In genomic region chrX:8073881-8074429, GRCm38 (mm10) we compare ENCODE assay signal across 8 mouse cellular contexts. TPM values are rescaled to one million over a fixed set of nuclear protein-coding genes. Genes with fewer than 3 reads are reported as not detected.
A peak's percentile ranks its signal among the peaks of the same experiment; 100 is the strongest.
DNase-seq lines count a peak whose midpoint lies in the region; ATAC-seq and TF ChIP-seq lines count a peak whose summit lies in the region.

No protein-coding gene starts in this region.

- H3K4me1 ChIP-seq in forebrain, embryonic 16.5 days (replicated peaks; ENCODE audit: control insufficient read depth, insufficient read depth, low read length) = no peaks in the 10 kb centered on the region; the same call in 1 of the 2 replicates
- H3K4me1 ChIP-seq in stomach, embryonic 15.5 days = no peaks in the 10 kb centered on the region

- H3ac ChIP-seq in C2C12 (ENCODE audit: control insufficient read depth, insufficient read length, low read depth) = peak overlapping the region; percentile 87

- peak; percentile 52 for DNase-seq in cerebellum, adult 11-12 months
- no peak for DNase-seq in cerebellum, postnatal 25 days
- DNase-seq in c-Kit-positive CD71-positive TER-119-positive erythroid progenitor cells, embryonic 14.5 days (ENCODE audit: low spot score) = peak; percentile 26
- peak; percentile 41 to 63 for DNase-seq in kidney, postnatal 4 days
- DNase-seq in mesoderm, embryonic 11.5 days (ENCODE audit: low read depth, low spot score) = peak; percentile 45

- peak overlapping the region; percentile 53 for H3K9ac ChIP-seq in forebrain, embryonic 16.5 days (replicated peaks; ENCODE audit: low read depth, low read length)
- peak overlapping the region; percentile 37 for H3K9ac ChIP-seq in stomach, embryonic 15.5 days

- H3K79me2 ChIP-seq in C2C12 (ENCODE audit: control insufficient read depth, insufficient read depth) = peaks cover 53% of the 10 kb centered on the region

- peaks cover 30% of the 10 kb centered on the region for H3K36me3 ChIP-seq in C2C12 (ENCODE audit: control insufficient read depth, insufficient read depth)
- H3K36me3 ChIP-seq in forebrain, embryonic 16.5 days (ENCODE audit: control insufficient read depth, insufficient read depth) = 0 out of 2 replicates have a peak, but pooled peaks cover 3% of the 10 kb centered on the region
- H3K36me3 ChIP-seq in stomach, embryonic 15.5 days = no peaks in the 10 kb centered on the region

- ATAC-seq in forebrain, embryonic 16.5 days = peak; percentile 14; the same call in 1 of the 2 replicates
- no peak; the same call in none of the 2 replicates for ATAC-seq in stomach, embryonic 15.5 days (ENCODE audit: insufficient read depth, low FRiP score, low read depth)

- H3K27ac ChIP-seq in forebrain, embryonic 16.5 days (ENCODE audit: low read length) = peak overlapping the region; percentile 84
- peak overlapping the region; percentile 90 for H3K27ac ChIP-seq in stomach, embryonic 15.5 days

- H3K9me3 ChIP-seq in forebrain, embryonic 16.5 days (ENCODE audit: control insufficient read depth, low read length) = no peaks in the 10 kb centered on the region
- no peaks in the 10 kb centered on the region for H3K9me3 ChIP-seq in stomach, embryonic 15.5 days

- peak overlapping the region; percentile 55 for H3K4me2 ChIP-seq in forebrain, embryonic 16.5 days (ENCODE audit: low read length)
- H3K4me2 ChIP-seq in stomach, embryonic 15.5 days = peak overlapping the region; percentile 50

- peak overlapping the region; percentile 60 for H3K4me3 ChIP-seq in C2C12 (ENCODE audit: insufficient read depth, poor library complexity, severe bottlenecking)
- peak overlapping the region; percentile 59 for H3K4me3 ChIP-seq in forebrain, embryonic 16.5 days (replicated peaks; ENCODE audit: low read length)
- peak overlapping the region; percentile 57 for H3K4me3 ChIP-seq in stomach, embryonic 15.5 days (replicated peaks)

- no peak for TF ChIP-seq CTCF in C2C12 (IDR thresholded peaks at IDR 0.05; ENCODE audit: control insufficient read depth, insufficient read depth, insufficient read length)

- WGBS in forebrain, embryonic 16.5 days = 21% methylated on average over 55 of the region's 64 CpGs
- 23% methylated on average over 48 of the region's 64 CpGs for WGBS in stomach, embryonic 15.5 days

- H3K27me3 ChIP-seq in C2C12 (ENCODE audit: control insufficient read depth, insufficient read depth, insufficient read length) = no peaks in the 10 kb centered on the region
- H3K27me3 ChIP-seq in forebrain, embryonic 16.5 days (replicated peaks; ENCODE audit: control insufficient read depth, insufficient read depth, low read length) = no peaks in the 10 kb centered on the region
- H3K27me3 ChIP-seq in stomach, embryonic 15.5 days (replicated peaks) = no peaks in the 10 kb centered on the region

- peaks cover 35% of the 10 kb centered on the region for H3K79me3 ChIP-seq in C2C12 (ENCODE audit: low read depth)

TF ChIP-seq in C2C12, 6 proteins besides CTCF, POLR2A, EP300 and RAD21:
- TF ChIP-seq MYOG (IDR thresholded peaks at IDR 0.05; ENCODE audit: control insufficient read depth, extremely low read depth, insufficient read length) (no peak), CEBPB (IDR thresholded peaks at IDR 0.05; ENCODE audit: low read depth) (no peak), MYOD1 (IDR thresholded peaks at IDR 0.05; ENCODE audit: control insufficient read depth, insufficient read length, low read depth) (no peak), FOSL1 (IDR thresholded peaks at IDR 0.05; ENCODE audit: insufficient read depth, low read length, poor library complexity, severe bottlenecking) (no peak), USF1 (IDR thresholded peaks at IDR 0.05; ENCODE audit: low read depth) (no peak), MAX (IDR thresholded peaks at IDR 0.05) (no peak)

RNA-seq across cellular contexts. Expression of gene Suv39h1, which starts 0.6 kb away (rescaled TPM):
- 106 TPM for polyA plus RNA-seq in C2C12 (2012; fragmentation: generic; extraction: Trizol)
- 48.1 and 48.6 TPM in 2 replicates for polyA plus RNA-seq in forebrain, embryonic 16.5 days (2015; fragmentation: Nextera tagmentation; extraction: Ambion mirVana)
- 46.3 and 47.4 TPM in 2 replicates for polyA plus RNA-seq in stomach, embryonic 15.5 days (2015; fragmentation: Nextera tagmentation; extraction: Ambion mirVana)

RNA-seq across cellular contexts. Expression of gene Was, which starts 16.3 kb away (rescaled TPM):
- polyA plus RNA-seq in C2C12 (2012; fragmentation: generic; extraction: Trizol) = 0.74 TPM
- not detected in 2 replicates for polyA plus RNA-seq in forebrain, embryonic 16.5 days (2015; fragmentation: Nextera tagmentation; extraction: Ambion mirVana)
- 0.48 and 1.2 TPM in 2 replicates for polyA plus RNA-seq in stomach, embryonic 15.5 days (2015; fragmentation: Nextera tagmentation; extraction: Ambion mirVana)

RNA-seq across cellular contexts. Expression of gene Glod5, which starts 55.7 kb away (rescaled TPM):
- not detected for polyA plus RNA-seq in C2C12 (2012; fragmentation: generic; extraction: Trizol)
- polyA plus RNA-seq in forebrain, embryonic 16.5 days (2015; fragmentation: Nextera tagmentation; extraction: Ambion mirVana) = 0.33 and 0.39 TPM in 2 replicates
- polyA plus RNA-seq in stomach, embryonic 15.5 days (2015; fragmentation: Nextera tagmentation; extraction: Ambion mirVana) = 1.2 and 1.3 TPM in 2 replicates

RNA-seq across cellular contexts. Expression of gene Wdr13, which starts 58.7 kb away (rescaled TPM):
- 11.1 TPM for polyA plus RNA-seq in C2C12 (2012; fragmentation: generic; extraction: Trizol)
- polyA plus RNA-seq in forebrain, embryonic 16.5 days (2015; fragmentation: Nextera tagmentation; extraction: Ambion mirVana) = 58.0 and 68.5 TPM in 2 replicates
- 24.1 and 27.3 TPM in 2 replicates for polyA plus RNA-seq in stomach, embryonic 15.5 days (2015; fragmentation: Nextera tagmentation; extraction: Ambion mirVana)

Comparison
In these comparisons a context has a peak if more than half of its experiments do, and no peak if none do; other contexts are left out.
1. DNase-seq: peak in cerebellum, adult 11-12 months (single experiment), c-Kit-positive CD71-positive TER-119-positive erythroid progenitor cells, embryonic 14.5 days (single experiment), kidney, postnatal 4 days (2 of 2) and mesoderm, embryonic 11.5 days (single experiment); none in cerebellum, postnatal 25 days (0 of 2).
2. Peak in every context shown above with its lines, with median percentiles within 50 percentile points of each other: H3K4me3 ChIP-seq.